Mouse (Mus musculus) myocyte (in vitro differentiated cells): ENCODE results near the gene Slc29a1.

Experiments used
- MAX ChIP-seq: IDR thresholded peaks from one replicate; pipeline ENCODE4 v1.6.1; 2011; ENCODE audit warnings: low read depth, mild to moderate bottlenecking, control low read depth
- POLR2A ChIP-seq: IDR thresholded peaks from one replicate; pipeline ENCODE4 v1.6.1; 2011; ENCODE audit warnings: low read depth, mild to moderate bottlenecking, control low read depth, moderate library complexity; ENCODE audit not compliant: insufficient read length
- USF1 ChIP-seq: IDR thresholded peaks from one replicate; pipeline ENCODE4 v1.6.1; 2011; ENCODE audit warnings: low read depth, mild to moderate bottlenecking, control low read depth, moderate library complexity

DNA sequence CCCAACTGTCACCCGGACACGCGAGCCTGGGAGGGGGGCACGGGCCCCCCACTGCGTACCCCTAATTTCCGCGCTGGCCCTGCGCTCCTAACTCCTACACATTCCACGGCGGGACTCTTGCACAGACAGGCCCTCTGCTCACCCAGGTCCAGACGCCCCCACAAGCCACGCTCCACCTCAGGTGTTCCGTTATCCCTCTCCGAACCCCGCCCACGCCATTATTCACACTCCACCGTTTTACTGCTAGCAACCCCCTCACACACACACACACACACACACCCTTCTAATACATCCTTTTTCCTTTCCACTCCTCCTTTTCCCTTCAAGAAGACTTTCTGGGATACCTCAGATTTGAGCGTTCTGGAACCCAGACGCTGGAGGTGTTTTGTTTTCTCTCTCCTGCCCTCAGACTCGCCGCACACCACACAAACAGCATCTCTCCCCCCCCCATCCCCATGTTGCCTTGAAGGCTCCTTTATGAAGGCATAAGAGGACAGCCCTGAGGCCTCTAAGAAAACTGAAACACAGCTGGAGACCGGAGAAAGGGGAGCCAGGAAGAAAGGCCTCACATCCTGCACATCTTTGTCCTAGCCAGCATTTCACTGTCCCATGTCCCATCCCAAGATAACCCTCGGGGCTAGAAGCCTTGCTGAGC, 3.5 kb downstream of the Slc29a1 start:
- TF ChIP-seq POLR2A (no peak), USF1 (no peak), MAX (no peak)
